Mouse (Mus musculus): ENCODE measurements around the gene Vsig1.

Gene Vsig1

GRCm38 (mm10) chrX:140907360-140907759, at the start of gene Vsig1:
Gene Vsig1, plus strand, starts transcription at chrX:140907608.
- no peak for DNase-seq (ENCODE audit: low read depth)

GRCm38 (mm10) chrX:140862760-140863159, 44.6 kb upstream of the Vsig1 start:
- peak; percentile 62 for DNase-seq (ENCODE audit: low read depth)

GRCm38 (mm10) chrX:140863431-140863830, 44.0 kb upstream of the Vsig1 start:
- peak; percentile 11 for DNase-seq (ENCODE audit: low read depth)

GRCm38 (mm10) chrX:140887193-140887592, 20.2 kb upstream of the Vsig1 start:
- no peak for DNase-seq (ENCODE audit: low read depth)

- no peak for DNase-seq (ENCODE audit: low read depth)
Observed at GRCm38 (mm10) chrX:140891796-140892195, 15.6 kb upstream of the Vsig1 start.

- DNase-seq (ENCODE audit: low read depth) = no peak
Observed at GRCm38 (mm10) chrX:140903487-140903886, 3.9 kb upstream of the Vsig1 start.

GRCm38 (mm10) chrX:140921321-140921720, 13.9 kb downstream of the Vsig1 start:
- DNase-seq (ENCODE audit: low read depth) = no peak

GRCm38 (mm10) chrX:140932066-140932465, 24.7 kb downstream of the Vsig1 start:
- DNase-seq (ENCODE audit: low read depth) = peak; percentile 9

- no peak for DNase-seq (ENCODE audit: low read depth)
Observed at GRCm38 (mm10) chrX:140933263-140933662, 25.9 kb downstream of the Vsig1 start.

GRCm38 (mm10) chrX:140936271-140936670, 28.9 kb downstream of the Vsig1 start:
- no peak for DNase-seq (ENCODE audit: low read depth)

- DNase-seq (ENCODE audit: low read depth) = no peak
Observed at GRCm38 (mm10) chrX:140953618-140954017, 46.2 kb downstream of the Vsig1 start.

GRCm38 (mm10) chrX:140956272-140956940, 49.0 kb downstream of the Vsig1 start, which contains the start of the genes Psmd10 and Atg4a:
Gene Psmd10, minus strand, starts transcription at chrX:140956728.
Gene Atg4a, plus strand, starts transcription at chrX:140956907.
- DNase-seq (ENCODE audit: low read depth) = peak; percentile 97

GRCm38 (mm10) chrX:140956959-140957358, 49.6 kb downstream of the Vsig1 start:
- no peak for DNase-seq (ENCODE audit: low read depth)

GRCm38 (mm10) chrX:140978943-140979342, 71.5 kb downstream of the Vsig1 start:
- no peak for DNase-seq (ENCODE audit: low read depth)

GRCm38 (mm10) chrX:140979546-140979945, 72.1 kb downstream of the Vsig1 start:
- peak; percentile 52 for DNase-seq (ENCODE audit: low read depth)

GRCm38 (mm10) chrX:140980163-140980562, 72.8 kb downstream of the Vsig1 start:
- DNase-seq (ENCODE audit: low read depth) = no peak

- peak; percentile 36 for DNase-seq (ENCODE audit: low read depth)
Observed at GRCm38 (mm10) chrX:140983206-140983960, 76.0 kb downstream of the Vsig1 start.

GRCm38 (mm10) chrX:140984795-140985194, 77.4 kb downstream of the Vsig1 start:
- DNase-seq (ENCODE audit: low read depth) = peak; percentile 79

- no peak for DNase-seq (ENCODE audit: low read depth)
Observed at GRCm38 (mm10) chrX:140985256-140985655, 77.8 kb downstream of the Vsig1 start.

Measured in 416B (cell line).